Mouse (Mus musculus): ENCODE results near the gene Gabarap. TPM values are rescaled to one million over a fixed set of nuclear protein-coding genes. Genes with fewer than 3 reads are reported as not detected.

Gabarap gene
- polyA plus RNA-seq, 1 experiment from 2014 or later = 507 TPM

DNA sequence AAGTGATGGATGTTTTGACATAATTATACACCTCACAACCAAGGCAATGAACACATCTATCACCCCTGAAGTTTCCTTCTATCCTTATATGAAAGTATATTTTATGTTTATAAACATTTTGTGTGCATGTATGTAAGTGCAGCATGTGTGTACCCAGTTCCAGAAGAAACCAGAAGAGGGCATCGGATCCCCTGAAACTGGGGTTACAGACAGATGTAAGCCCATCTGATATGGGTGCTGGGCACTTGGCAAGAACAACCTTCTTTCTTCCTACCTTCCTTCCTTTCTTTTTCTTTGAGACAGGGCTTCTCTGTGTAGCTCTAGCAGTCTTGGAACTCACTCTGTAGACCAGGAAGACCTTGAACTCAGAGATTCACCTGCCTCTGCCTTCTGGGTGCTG lies 34.7 kb upstream of the Gabarap start:
- H3K36me3 ChIP-seq (replicated peaks) = no peaks in the 10 kb centered on the region
- no peaks in the 10 kb centered on the region for H3K9me3 ChIP-seq
- H3K27ac ChIP-seq = no peak overlapping the region
- WGBS = 85% methylated on average over 1 of the region's 1 CpGs
- ATAC-seq (replicated peaks) = no peak
- no peak overlapping the region for H3K4me2 ChIP-seq
- H3K9ac ChIP-seq = no peak overlapping the region
- H3K4me3 ChIP-seq = no peak overlapping the region
- H3K4me1 ChIP-seq = no peaks in the 10 kb centered on the region
- peaks cover 15% of the 10 kb centered on the region; the same call in 1 of the 2 replicates for H3K27me3 ChIP-seq (replicated peaks)

DNA sequence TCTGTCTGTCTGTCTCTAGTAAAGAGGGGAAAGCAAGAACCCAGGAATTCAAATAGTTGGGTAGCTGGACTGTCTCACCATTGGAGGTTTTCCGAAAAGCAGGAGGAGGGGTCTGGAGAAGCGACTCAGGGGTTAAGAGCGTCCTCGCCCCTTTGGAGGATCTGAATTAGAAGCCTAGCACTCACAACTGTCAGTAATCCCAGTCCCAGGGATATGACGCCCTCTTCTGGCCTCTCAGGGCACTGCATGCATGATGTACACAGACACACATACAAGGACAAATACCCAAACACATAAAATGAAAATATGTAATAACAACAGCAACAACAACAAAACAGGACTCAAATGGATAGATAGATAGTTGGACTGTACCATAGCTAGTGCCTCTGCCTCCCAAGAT lies 30.3 kb upstream of the Gabarap start:
- Histone ChIP-seq H3K27me3 (replicated peaks) (peaks cover 53% of the 10 kb centered on the region), H3K4me3 (no peak overlapping the region), H3K4me1 (peaks cover 4% of the 10 kb centered on the region), H3K9ac (no peak overlapping the region), H3K27ac (no peak overlapping the region), H3K4me2 (no peak overlapping the region), H3K36me3 (replicated peaks) (no peaks in the 10 kb centered on the region), H3K9me3 (no peaks in the 10 kb centered on the region)
- WGBS = 28% methylated on average over 5 of the region's 5 CpGs
- ATAC-seq (replicated peaks) = no peak

DNA sequence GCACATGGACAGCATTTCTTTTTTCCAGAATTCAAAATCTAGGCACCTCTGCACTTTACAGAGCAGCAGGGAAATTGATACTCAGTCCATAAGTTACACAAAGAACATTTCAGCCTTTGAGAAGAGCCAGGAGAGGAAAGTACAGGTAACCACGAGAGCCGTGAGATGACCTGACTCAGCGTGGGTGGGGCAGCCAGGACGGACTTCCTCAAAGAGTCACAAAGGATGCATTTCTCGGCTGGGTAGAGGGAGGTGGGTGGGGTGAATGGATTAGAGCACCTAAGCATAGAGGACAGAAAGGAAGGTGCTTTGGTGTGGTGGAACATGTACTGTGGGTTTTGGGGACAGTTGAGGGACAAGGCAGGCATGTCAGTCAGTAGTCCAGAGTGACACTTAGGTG lies 29.1 kb upstream of the Gabarap start:
- H3K4me2 ChIP-seq = no peak overlapping the region
- H3K27ac ChIP-seq = no peak overlapping the region
- H3K36me3 ChIP-seq (replicated peaks) = no peaks in the 10 kb centered on the region
- H3K4me1 ChIP-seq = peaks cover 12% of the 10 kb centered on the region
- no peak overlapping the region for H3K4me3 ChIP-seq
- 56% methylated on average over 5 of the region's 5 CpGs for WGBS
- no peak overlapping the region for H3K9ac ChIP-seq
- peaks cover 60% of the 10 kb centered on the region for H3K27me3 ChIP-seq (replicated peaks)
- H3K9me3 ChIP-seq = no peaks in the 10 kb centered on the region
- no peak for ATAC-seq (replicated peaks)

DNA sequence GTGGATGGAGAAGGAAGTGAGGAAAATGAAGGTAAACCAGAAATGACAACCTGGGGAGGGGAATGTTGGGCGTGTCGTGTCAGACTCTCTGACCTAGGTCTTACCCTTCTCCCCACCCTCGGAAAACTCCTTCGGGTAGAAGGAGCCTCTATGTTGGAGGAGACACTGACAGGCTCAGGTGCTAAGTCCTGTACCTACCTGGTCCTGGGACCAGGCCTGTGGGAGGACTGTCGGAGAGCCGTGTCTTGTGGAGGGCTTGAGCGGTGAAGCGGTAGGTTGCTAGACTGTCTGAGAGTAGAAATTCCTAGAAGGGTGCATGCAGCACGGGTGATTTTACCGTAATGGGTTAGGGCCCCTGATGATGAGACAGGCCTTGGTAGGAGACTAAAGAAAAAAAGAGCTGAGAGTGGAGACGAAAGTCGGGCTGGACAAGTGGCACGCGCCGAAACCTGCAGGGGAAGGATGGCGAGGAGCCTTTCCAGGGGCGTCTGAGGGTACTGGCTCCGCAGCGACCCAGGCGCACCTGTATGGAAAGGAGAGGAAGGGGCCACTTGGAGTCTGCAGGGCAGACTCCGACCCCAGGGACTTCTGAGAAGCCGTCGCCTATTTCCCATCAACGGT lies 26.2 kb upstream of the Gabarap start, which contains the start of gene Cldn7:
Gene Cldn7 (plus strand): TSS at position 130 of the 621 bp plus-strand sequence.
- WGBS = 14% methylated on average over 24 of the region's 24 CpGs
- Histone ChIP-seq H3K4me3 (0 out of 2 replicates have a peak within 1 kb of the TSS, but pooled peaks have one; percentile 11), H3K4me1 (peaks cover 12% of the 10 kb centered on the region), H3K27ac (no peak within 1 kb of the TSS), H3K27me3 (replicated peaks) (peaks cover 75% of the 10 kb centered on the region), H3K9ac (no peak within 1 kb of the TSS), H3K36me3 (replicated peaks) (0 out of 2 replicates have a peak, but pooled peaks cover 15% of the 10 kb centered on the region), H3K4me2 (peak within 1 kb of the TSS; percentile 29), H3K9me3 (no peaks in the 10 kb centered on the region)
- no peak for ATAC-seq (replicated peaks)

DNA sequence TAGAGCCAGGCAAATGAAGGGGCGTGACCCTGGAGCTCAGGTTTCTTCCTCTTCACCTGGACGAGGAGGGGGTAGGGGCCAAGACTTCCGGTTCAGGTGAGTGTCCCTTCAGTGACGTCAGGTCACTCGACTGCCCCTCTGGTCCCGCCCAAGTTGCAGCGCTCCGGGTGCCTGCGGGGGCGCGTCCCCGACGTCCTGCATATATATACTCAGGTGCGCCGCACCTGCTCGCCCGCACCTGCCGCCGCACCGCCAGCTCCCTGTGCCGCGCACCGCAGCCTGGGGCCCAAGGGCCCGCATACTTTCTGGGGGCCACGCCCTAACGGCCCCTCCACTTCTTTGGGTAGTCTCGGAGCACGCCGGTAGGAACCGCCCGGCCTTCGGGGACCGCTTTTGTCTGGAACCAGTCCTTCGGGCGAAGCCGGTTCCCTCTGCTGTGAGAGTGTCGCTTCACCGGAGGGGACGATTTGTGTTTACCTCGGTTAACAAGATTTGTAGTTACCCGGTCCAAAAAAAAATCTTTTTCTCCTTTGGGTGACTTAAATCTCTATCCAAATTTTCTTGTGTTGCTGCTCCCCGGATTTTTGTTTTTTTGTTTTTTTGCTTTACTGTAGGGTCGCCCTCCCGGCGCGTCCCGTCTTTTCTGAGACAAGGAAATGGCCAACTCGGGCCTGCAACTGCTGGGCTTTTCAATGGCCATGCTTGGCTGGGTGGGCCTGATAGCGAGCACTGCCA lies 25.5 kb upstream of the Gabarap start:
- Histone ChIP-seq H3K4me1 (peaks cover 12% of the 10 kb centered on the region), H3K4me2 (peak overlapping the region; percentile 41), H3K27ac (no peak overlapping the region), H3K4me3 (0 out of 2 replicates have a peak overlapping the region, but pooled peaks have one; percentile 11), H3K36me3 (replicated peaks) (peaks cover 20% of the 10 kb centered on the region; the same call in 1 of the 2 replicates), H3K27me3 (replicated peaks) (peaks cover 75% of the 10 kb centered on the region), H3K9me3 (no peaks in the 10 kb centered on the region), H3K9ac (no peak overlapping the region)
- 3% methylated on average over 49 of the region's 49 CpGs for WGBS
- ATAC-seq (replicated peaks) = no peak

DNA sequence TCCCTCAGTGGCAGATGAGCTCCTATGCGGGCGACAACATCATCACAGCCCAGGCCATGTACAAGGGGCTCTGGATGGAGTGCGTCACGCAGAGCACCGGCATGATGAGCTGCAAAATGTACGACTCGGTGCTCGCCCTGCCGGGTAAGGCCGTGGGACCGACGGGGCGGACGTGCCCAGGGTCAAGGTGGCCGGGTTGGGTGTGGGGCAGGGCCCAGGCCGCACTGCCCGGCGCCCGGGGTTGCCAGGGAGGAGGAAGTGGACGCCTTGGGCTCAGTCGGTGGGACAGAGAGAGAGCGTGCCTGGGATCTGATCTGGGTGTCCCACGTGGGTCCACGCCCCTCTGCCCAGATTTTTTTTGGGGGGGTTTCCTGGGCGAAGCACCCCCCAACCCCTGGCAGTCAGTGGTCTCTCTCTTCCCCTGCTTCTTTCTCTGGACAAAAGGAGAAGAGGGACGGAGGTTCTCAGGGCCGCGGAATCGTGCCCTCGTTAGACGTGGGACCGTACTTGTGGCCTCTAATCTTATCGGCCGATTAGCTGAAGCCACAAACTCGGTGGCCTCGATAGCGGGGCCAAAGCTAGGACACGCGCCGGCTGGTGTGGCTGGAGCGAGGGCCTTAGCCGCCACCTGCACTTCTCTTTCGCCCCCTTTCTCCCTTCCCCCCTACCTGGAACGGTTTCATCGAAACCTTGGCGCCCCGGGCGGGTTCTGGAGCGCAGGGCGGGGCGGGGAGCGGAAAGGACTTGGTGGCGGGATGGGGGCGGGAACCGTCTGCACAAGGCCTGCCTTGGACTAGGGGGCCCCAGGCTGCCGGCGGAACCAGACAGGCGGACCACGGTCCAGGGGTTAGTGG lies 24.7 kb upstream of the Gabarap start:
- WGBS = 1% methylated on average over 57 of the region's 59 CpGs
- Histone ChIP-seq H3K9ac (no peak overlapping the region), H3K4me2 (peak overlapping the region; percentile 41), H3K27me3 (replicated peaks) (peaks cover 71% of the 10 kb centered on the region), H3K4me3 (peak overlapping the region; percentile 26), H3K9me3 (no peaks in the 10 kb centered on the region), H3K36me3 (replicated peaks) (peaks cover 20% of the 10 kb centered on the region; the same call in 1 of the 2 replicates), H3K27ac (no peak overlapping the region), H3K4me1 (peaks cover 12% of the 10 kb centered on the region)
- ATAC-seq (replicated peaks) = 0 out of 2 replicates have a peak, but pooled peaks have one; percentile 14

DNA sequence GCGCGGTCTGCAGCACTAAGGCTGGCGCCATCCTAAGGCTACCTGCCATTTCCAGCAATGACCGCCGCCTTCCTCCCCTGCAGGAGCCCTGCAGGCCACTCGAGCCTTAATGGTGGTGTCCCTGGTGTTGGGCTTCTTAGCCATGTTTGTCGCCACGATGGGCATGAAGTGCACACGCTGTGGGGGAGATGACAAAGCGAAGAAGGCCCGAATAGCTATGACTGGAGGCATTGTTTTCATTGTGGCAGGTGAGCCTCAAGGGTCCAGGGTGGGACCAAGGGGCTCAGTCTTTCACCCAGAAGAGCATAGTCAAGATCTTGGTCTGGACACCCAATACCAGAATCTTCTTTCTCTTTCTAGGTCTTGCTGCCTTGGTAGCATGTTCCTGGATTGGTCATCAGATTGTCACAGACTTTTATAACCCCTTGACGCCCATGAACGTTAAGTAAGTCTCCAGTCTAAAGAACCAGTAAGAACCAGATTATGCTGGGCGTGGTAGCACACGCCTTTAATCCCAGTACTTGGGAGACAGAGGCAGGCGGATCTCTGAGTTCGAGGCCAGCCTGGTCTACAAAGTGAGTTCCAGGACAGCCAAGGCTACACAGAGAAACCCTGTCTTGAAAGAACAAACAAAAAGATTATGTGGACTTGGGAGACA lies 24.0 kb upstream of the Gabarap start:
- Histone ChIP-seq H3K4me2 (peak overlapping the region; percentile 41), H3K9me3 (no peaks in the 10 kb centered on the region), H3K27me3 (replicated peaks) (peaks cover 66% of the 10 kb centered on the region), H3K4me3 (peak overlapping the region; percentile 26), H3K4me1 (peaks cover 12% of the 10 kb centered on the region), H3K9ac (no peak overlapping the region), H3K36me3 (replicated peaks) (peaks cover 20% of the 10 kb centered on the region; the same call in 1 of the 2 replicates), H3K27ac (no peak overlapping the region)
- no peak for ATAC-seq (replicated peaks)
- WGBS = 42% methylated on average over 17 of the region's 17 CpGs

DNA sequence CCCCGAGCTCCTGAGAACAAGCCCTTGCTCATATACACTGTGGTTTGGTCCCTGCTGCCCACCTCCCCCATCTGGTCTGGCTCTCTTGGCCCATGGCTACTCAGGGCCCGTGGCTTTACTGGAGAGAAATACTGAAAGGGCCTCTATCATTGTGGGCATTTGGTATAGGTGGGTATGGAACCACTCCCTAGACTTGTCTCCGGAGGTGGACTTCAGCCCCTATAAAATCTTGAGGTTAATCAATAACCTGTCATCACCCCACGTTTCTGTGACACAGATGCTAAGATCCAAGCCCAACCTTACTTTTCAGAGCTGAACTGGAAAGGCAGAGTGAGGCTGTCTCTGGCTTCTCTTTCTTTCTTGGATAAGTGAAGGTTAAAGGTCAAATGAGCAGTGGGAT lies 22.1 kb upstream of the Gabarap start:
- Histone ChIP-seq H3K4me2 (no peak overlapping the region), H3K36me3 (replicated peaks) (peaks cover 27% of the 10 kb centered on the region), H3K4me3 (no peak overlapping the region), H3K9ac (no peak overlapping the region), H3K9me3 (no peaks in the 10 kb centered on the region), H3K27ac (no peak overlapping the region), H3K27me3 (replicated peaks) (peaks cover 49% of the 10 kb centered on the region), H3K4me1 (peaks cover 12% of the 10 kb centered on the region)
- ATAC-seq (replicated peaks) = no peak
- WGBS = 89% methylated on average over 4 of the region's 4 CpGs

DNA sequence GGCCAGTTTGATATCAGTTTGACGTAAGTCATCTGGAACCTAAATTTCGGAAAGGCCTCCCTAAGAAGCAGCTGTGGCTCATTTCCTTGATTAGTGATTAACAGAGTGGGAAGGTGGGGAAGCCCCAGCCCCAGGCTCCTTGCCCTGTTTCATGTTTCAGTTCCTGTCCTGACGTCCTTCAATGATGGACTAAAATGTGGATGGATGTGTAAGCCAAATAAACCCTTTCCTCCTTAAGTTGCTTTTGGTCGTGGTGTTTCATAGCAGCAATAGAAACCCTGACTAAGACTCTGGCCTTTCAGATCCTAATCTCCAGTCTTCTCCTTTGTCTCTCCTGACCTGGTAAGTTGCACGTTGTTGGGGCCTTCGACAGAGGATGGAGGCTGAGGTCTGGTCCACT lies 20.7 kb upstream of the Gabarap start:
- no peak overlapping the region for H3K4me3 ChIP-seq

DNA sequence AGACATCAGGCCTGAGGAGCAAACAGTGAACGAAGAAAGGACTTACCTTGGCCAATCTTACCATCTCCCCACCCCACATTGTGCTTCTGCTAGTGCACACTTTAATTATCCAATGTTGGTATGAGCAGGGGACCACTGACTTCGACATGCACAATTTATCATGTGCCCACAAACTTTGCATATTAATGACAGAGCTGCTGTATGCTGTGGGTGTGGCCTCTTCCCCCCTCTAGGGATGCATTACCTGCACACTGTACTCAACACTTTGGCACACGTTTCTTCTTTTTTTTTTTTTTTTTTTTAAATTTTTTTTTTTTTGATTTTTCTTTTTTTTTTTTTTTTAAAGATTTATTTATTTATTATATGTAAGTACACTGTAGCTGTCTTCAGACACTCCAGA lies 20.2 kb upstream of the Gabarap start:
- Histone ChIP-seq H3K27me3 (replicated peaks) (peaks cover 29% of the 10 kb centered on the region), H3K4me2 (no peak overlapping the region), H3K4me3 (no peak overlapping the region), H3K9me3 (no peaks in the 10 kb centered on the region), H3K4me1 (peaks cover 8% of the 10 kb centered on the region), H3K9ac (no peak overlapping the region), H3K36me3 (replicated peaks) (peaks cover 45% of the 10 kb centered on the region), H3K27ac (no peak overlapping the region)
- 84% methylated on average over 3 of the region's 3 CpGs for WGBS
- ATAC-seq (replicated peaks) = no peak

More for the DNA sequence above, 20.7 kb upstream of the Gabarap start:
- Histone ChIP-seq H3K9ac (no peak overlapping the region), H3K27me3 (replicated peaks) (peaks cover 34% of the 10 kb centered on the region), H3K9me3 (no peaks in the 10 kb centered on the region), H3K4me2 (no peak overlapping the region), H3K27ac (no peak overlapping the region), H3K36me3 (replicated peaks) (peaks cover 41% of the 10 kb centered on the region), H3K4me1 (peaks cover 11% of the 10 kb centered on the region)
- no peak for ATAC-seq (replicated peaks)
- WGBS = 86% methylated on average over 6 of the region's 6 CpGs

DNA sequence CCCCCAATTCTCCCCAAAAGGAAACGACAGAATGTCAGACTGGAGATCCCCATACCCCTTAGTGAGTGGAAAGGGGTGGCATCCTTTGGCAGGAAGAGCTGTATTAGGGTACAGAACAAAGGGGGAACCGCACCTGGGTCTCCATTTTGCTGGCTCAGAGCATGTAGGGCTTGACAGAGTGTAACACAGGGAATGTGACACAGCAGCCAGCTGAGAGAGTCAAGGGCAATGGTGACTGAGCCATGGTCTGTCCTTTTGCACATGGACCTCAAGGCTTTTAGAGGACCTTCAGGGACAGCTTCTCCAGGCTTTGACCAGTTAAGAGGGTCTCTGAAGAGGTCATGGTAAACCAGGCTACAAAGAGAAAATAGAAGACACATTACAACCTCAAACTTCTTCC lies 16.0 kb upstream of the Gabarap start:
- Histone ChIP-seq H3K27me3 (replicated peaks) (no peaks in the 10 kb centered on the region), H3K36me3 (replicated peaks) (peaks cover 30% of the 10 kb centered on the region), H3K4me2 (no peak overlapping the region), H3K9ac (no peak overlapping the region), H3K4me3 (no peak overlapping the region), H3K27ac (no peak overlapping the region), H3K4me1 (peaks cover 10% of the 10 kb centered on the region), H3K9me3 (no peaks in the 10 kb centered on the region)
- no peak for ATAC-seq (replicated peaks)
- WGBS = 91% methylated on average over 2 of the region's 2 CpGs
